Mouse (Mus musculus): Measurements from ENCODE around the gene Sestd1. TPM values are rescaled to one million over a fixed set of nuclear protein-coding genes. Genes with fewer than 3 reads are reported as not detected.

The Sestd1 gene
- polyA plus RNA-seq, 1 experiment from 2014 or later: 14.8 TPM

GRCm38 (mm10) chr2:77134906-77135305 lies 145.5 kb downstream of the Sestd1 start:
- H3K36me3 ChIP-seq: no peaks in the 10 kb centered on the region
- H3K9me3 ChIP-seq: no peaks in the 10 kb centered on the region
- H3K27me3 ChIP-seq (ENCODE audit: insufficient read depth, poor library complexity, severe bottlenecking): no peaks in the 10 kb centered on the region
- H3K4me3 ChIP-seq: no peak overlapping the region
- 81% methylated on average over 1 of the region's 1 CpGs for WGBS
- no peak for DNase-seq (ENCODE audit: low spot score)
- no peaks in the 10 kb centered on the region for H3K4me1 ChIP-seq (replicated peaks)
- no peak overlapping the region for H3K27ac ChIP-seq

GRCm38 (mm10) chr2:77133407-77133806 lies 147.0 kb downstream of the Sestd1 start:
- Histone ChIP-seq H3K27me3 (ENCODE audit: insufficient read depth, poor library complexity, severe bottlenecking) (no peaks in the 10 kb centered on the region), H3K36me3 (no peaks in the 10 kb centered on the region), H3K4me1 (replicated peaks) (no peaks in the 10 kb centered on the region), H3K27ac (no peak overlapping the region), H3K9me3 (no peaks in the 10 kb centered on the region), H3K4me3 (no peak overlapping the region)
- no peak for DNase-seq (ENCODE audit: low spot score)
- 92% methylated on average over 1 of the region's 1 CpGs for WGBS

Other genes starting within 250 kb of the Sestd1 start
- 2.8 and 3.4 TPM in 2 replicates for gene Ccdc141, start 110.0 kb downstream of the Sestd1 start, polyA plus RNA-seq (2016; fragmentation: Nextera tagmentation; extraction: Ambion mirVana)

All from hindbrain, embryonic 10.5 days (tissue).